Mouse (Mus musculus) adrenal gland, postnatal 36 days (tissue): Measurements from ENCODE around the gene Idnk. TPM values are rescaled to one million over a fixed set of nuclear protein-coding genes. Genes with fewer than 3 reads are reported as not detected.

Experiments
- DNase-seq, 2 experiments: peaks; one replicate each; pipeline ENCODE4 v3.0.0; 2021; ENCODE audit warnings: mixed read lengths in 1 of 2
- total RNA-seq, 2 experiments: library from RNA; stranded (reverse); gene quantifications; 2 replicates each; pipeline ENCODE4 v1.2.3; 2021

The Idnk gene
- total RNA-seq, 2 experiments from 2014 or later, result 57.2 to 62.8 TPM

DNA sequence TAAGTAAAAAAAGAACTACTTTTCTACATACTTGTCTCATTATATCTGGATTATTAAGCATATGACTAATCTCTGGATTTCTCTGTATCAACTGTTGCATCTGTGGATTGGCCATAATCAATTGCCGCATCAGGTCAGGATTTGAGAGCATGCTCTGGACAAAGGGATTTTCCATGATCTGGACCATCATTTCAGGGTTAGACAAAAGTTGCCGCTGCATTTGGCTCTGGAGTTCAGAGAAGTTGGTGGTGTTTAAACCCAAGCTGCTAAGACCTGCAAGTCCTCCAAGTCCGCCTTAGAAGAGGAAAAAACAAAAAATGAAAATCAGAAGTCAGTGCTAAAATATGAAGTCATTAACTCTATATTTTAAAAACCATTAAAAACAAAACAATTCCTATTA is 35.8 kb downstream of the Idnk start:
- no peak for DNase-seq

DNA sequence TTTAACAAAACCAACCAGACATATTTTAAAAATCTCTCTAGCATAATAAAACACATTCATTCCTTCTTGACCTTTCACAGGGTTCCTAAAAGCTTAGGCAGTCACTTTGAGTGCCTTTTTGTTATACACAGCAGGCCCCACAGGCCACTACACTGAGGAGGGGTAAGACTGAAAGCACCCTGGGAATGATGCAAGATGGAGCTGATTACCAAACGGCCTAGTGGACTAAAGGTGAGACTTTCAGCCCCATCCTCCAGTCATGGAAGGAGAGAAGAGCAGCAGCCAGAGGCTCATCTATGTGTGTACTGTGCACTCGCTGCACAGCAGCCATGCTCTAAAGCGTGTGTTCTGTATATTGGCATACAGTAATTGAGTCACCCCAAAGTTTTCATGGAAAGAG is 37.5 kb downstream of the Idnk start:
- no peak for DNase-seq

- peak in 1 of 2 experiments; percentile 60 for DNase-seq
Observed at GRCm38 (mm10) chr13:58197211-58197610, 39.8 kb downstream of the Idnk start.

DNA sequence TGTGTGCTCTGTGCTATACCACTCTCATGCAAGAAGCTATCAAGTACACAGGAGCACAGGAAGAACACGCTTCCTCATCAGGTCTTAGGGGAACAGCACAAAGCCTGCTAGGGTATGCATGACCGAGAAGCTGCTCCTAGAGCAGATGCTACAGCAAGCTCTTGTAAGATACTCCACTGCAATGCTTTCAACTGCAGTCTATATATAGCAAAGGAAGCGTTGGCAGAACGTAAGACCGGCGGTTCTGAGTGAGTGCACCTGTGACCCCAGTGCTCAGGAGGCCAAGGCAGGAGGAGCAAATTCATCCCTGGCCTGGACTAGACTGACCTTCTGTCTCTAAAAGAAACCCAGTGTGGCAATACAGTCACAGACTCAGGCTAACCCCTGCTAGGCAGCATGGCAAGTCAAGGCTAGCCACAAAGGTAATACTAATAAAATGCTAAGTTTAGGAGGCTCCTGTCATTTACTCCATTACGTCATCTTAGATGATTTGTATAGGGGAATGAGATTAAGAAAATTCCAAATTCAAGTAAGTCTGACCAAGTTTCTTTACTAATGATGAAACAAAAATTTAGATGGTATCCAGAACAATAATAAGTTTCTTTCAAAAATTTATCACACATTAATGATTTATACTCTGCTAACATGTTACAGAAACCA is 40.7 kb downstream of the Idnk start:
- DNase-seq, result no peak

GRCm38 (mm10) chr13:58201343-58201742 is 43.9 kb downstream of the Idnk start:
- no peak for DNase-seq

GRCm38 (mm10) chr13:58201908-58202307 is 44.5 kb downstream of the Idnk start:
- no peak for DNase-seq

- DNase-seq, result no peak
Observed at GRCm38 (mm10) chr13:58202903-58203302, 45.5 kb downstream of the Idnk start.

DNA sequence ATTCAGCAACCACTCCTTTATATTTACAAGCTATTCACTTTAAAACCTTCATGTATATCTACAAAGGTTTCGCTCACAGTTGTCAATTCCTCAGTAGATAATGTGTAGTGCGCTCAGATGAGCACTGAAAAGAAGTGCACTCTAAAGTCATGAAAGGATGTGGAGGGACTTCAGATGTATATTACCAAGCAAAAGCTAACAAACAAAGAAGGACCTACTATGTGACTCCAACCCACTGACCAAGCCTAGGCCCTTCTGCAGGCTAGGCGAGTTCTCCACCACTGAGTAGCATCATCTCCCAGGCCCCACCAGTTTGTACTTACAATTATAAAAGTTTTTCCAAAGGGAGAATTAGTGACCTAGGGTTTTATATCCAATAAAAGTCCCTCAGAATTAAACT is 46.8 kb downstream of the Idnk start:
- DNase-seq, result no peak

DNA sequence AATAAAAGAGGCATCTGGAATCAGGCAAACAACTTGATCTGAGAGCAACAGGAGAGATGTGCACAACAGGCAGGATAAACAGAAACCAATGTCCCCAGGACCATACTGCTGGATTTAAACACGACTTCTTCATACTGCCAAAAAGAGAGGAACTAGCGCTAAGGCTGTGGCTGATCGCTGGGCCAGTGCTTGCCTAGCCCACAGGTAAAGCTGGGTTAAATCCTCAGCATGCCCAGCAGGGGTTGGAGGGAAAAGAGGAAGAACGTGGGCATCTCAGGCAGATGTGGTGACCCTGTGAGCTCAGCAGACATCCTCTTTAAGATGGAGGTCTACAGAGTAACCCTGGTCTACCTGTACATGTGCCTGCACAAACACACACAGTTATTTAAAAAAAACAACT is 47.5 kb downstream of the Idnk start:
- no peak for DNase-seq

DNA sequence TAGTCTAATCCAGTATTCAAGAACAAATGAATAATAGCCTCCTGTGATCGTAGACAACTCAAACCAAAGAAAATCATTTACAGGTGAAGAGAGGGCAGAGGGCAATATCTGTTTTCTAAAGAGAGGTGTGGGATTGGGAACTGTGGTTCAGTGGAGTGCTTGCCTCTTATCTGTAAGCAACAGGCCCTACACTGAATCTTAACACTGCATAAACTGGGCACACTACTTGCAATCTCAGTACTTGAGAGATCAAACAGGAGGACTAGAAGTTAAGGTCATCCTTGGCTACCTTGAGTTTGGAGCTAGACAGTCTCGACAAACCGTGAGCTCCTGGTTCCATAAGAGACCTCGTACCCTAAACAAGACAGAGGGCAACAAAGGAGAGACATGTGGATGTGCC is 48.6 kb downstream of the Idnk start:
- no peak for DNase-seq

- DNase-seq, result no peak
Observed at GRCm38 (mm10) chr13:58210441-58210840, 53.0 kb downstream of the Idnk start.

GRCm38 (mm10) chr13:58212530-58212929 is 55.1 kb downstream of the Idnk start:
- no peak for DNase-seq

- DNase-seq, result no peak
Observed at GRCm38 (mm10) chr13:58213801-58214200, 56.4 kb downstream of the Idnk start.

Other genes starting within 250 kb of the Idnk start
- gene Spock1, start 249.3 kb upstream of the Idnk start, total RNA-seq, result 1 to 10 TPM; 7.3 to 9.6 TPM
- 1 to 10 TPM; 1.5 to 1.9 TPM for gene Klhl3, start 44.1 kb upstream of the Idnk start, total RNA-seq
- gene Hnrnpa0, start 29.1 kb upstream of the Idnk start, total RNA-seq, result 100 to 1,000 TPM; 123 to 133 TPM
- 100 to 1,000 TPM; 123 to 141 TPM for gene Ubqln1, start 58.0 kb downstream of the Idnk start, total RNA-seq
- 10 to 100 TPM; 42.6 to 91.2 TPM for gene Gkap1, start 118.0 kb downstream of the Idnk start, total RNA-seq
- under 1 TPM; 0.59 to 0.70 TPM for gene Kif27, start 201.5 kb downstream of the Idnk start, total RNA-seq
- 10 to 100 TPM; 27.2 to 31.5 TPM for gene 2210016F16Rik, start 227.6 kb downstream of the Idnk start, total RNA-seq
- gene Rmi1, start 244.6 kb downstream of the Idnk start, total RNA-seq, result 10 to 100 TPM; 18.1 to 21.9 TPM
- gene Hnrnpk, start 245.7 kb downstream of the Idnk start, total RNA-seq, result 100 to 1,000 TPM; 878 to 908 TPM